Mouse (Mus musculus) liver, embryonic 14.5 days (tissue): ENCODE measurements around the gene Shd. TPM values are rescaled to one million over a fixed set of nuclear protein-coding genes. Genes with fewer than 3 reads are reported as not detected.

Source experiments
- ATAC-seq: fragments of 200-750 bp; cut with Nextera tagmentation; 2 replicates; pipeline ENCODE4 v1.8.0; 2017; ENCODE audit warnings: moderate number of reproducible peaks, mild to moderate bottlenecking, moderate library complexity; ENCODE audit not compliant: insufficient read depth
- DNase-seq, 3 experiments: peaks; one replicate each; pipeline ENCODE4 v3.0.0-alpha.2; 2012 to 2013; ENCODE audit warnings: low read depth in 3 of 3, low spot score in 3 of 3
- H3K27ac ChIP-seq: fragments of 300-500 bp; sonication (generic); 2 replicates; pipeline ENCODE4 v1.5.1; 2014; ENCODE audit warnings: moderate library complexity, mild to moderate bottlenecking, control low read depth, inconsistent platforms
- H3K27me3 ChIP-seq: fragments of 300-500 bp; sonication (generic); 2 replicates; pipeline ENCODE4 v1.6.1; 2014; ENCODE audit warnings: mild to moderate bottlenecking, low read length, moderate library complexity; ENCODE audit not compliant: control insufficient read depth, insufficient read depth
- H3K36me3 ChIP-seq: fragments of 300-500 bp; sonication (generic); replicated peaks from 2 replicates; pipeline ENCODE4 v1.6.1; 2014; ENCODE audit warnings: low read depth; ENCODE audit not compliant: control insufficient read depth, insufficient read depth
- H3K4me1 ChIP-seq, 2 experiments: fragments of 200-500 bp in 1 of 2; fragments of 300-500 bp in 1 of 2; sonication (generic) in 1 of 2; replicated peaks; 2 replicates each; pipeline ENCODE4 v1.6.1; 2012 to 2014; ENCODE audit warnings: antibody characterized with exemption in 1 of 2, inconsistent platforms in 1 of 2, low read length in 1 of 2; ENCODE audit not compliant: control insufficient read depth in 2 of 2, insufficient read depth in 2 of 2
- H3K4me2 ChIP-seq: fragments of 300-500 bp; sonication (generic); 2 replicates; pipeline ENCODE4 v1.6.1; 2014; ENCODE audit warnings: low read depth, mild to moderate bottlenecking, control low read depth, moderate library complexity
- H3K4me3 ChIP-seq, 2 experiments: fragments of 200-500 bp in 1 of 2; fragments of 300-500 bp in 1 of 2; sonication (generic) in 1 of 2; 2 replicates each; pipeline ENCODE4 v1.5.1; 2012 to 2014; ENCODE audit warnings: low read depth in 2 of 2, low read length in 2 of 2, mild to moderate bottlenecking in 2 of 2, control low read depth in 1 of 2, inconsistent platforms in 1 of 2, moderate library complexity in 1 of 2; ENCODE audit not compliant: insufficient read depth in 1 of 2
- H3K9ac ChIP-seq: fragments of 300-500 bp; sonication (generic); replicated peaks from 2 replicates; pipeline ENCODE4 v1.6.1; 2014; ENCODE audit warnings: mild to moderate bottlenecking, control low read depth, moderate library complexity
- H3K9me3 ChIP-seq: fragments of 300-500 bp; sonication (generic); 2 replicates; pipeline ENCODE4 v1.6.1; 2016; ENCODE audit warnings: low read length, mixed read lengths; ENCODE audit not compliant: control insufficient read depth
- CTCF ChIP-seq: IDR thresholded peaks from 2 replicates; pipeline ENCODE4 v1.5.1; 2016; ENCODE audit warnings: antibody characterized with exemption, low read depth, control low read depth
- EP300 ChIP-seq: IDR thresholded peaks from 2 replicates; pipeline ENCODE4 v1.6.1; 2016; ENCODE audit warnings: antibody characterized with exemption, low read depth
- WGBS: fragments of 180-500 bp; shearing (Covaris S2); extraction: QIAGEN DNeasy Blood & Tissue Kit; methylation state at CpG from one replicate; pipeline ENCODE4 v1.1.7; 2014; ENCODE audit not compliant: insufficient replicate concordance; 5-methylcytosine and 5-hydroxymethylcytosine counted together
- polyA plus RNA-seq, 2 experiments: library from polyadenylated mRNA; depleted of rRNA in 1 of 2; stranded (reverse) in 1 of 2; unstranded in 1 of 2; fragments of >200 nt; fragmentation: Nextera tagmentation in 1 of 2; extraction: Ambion mirVana in 1 of 2; gene quantifications; 2 replicates each; pipeline versions ENCODE4 v1.2.1 to v1.2.3; 2012 to 2014

The Shd gene
- polyA plus RNA-seq, 2 experiments: 0.31 TPM; not detected in 1

DNA sequence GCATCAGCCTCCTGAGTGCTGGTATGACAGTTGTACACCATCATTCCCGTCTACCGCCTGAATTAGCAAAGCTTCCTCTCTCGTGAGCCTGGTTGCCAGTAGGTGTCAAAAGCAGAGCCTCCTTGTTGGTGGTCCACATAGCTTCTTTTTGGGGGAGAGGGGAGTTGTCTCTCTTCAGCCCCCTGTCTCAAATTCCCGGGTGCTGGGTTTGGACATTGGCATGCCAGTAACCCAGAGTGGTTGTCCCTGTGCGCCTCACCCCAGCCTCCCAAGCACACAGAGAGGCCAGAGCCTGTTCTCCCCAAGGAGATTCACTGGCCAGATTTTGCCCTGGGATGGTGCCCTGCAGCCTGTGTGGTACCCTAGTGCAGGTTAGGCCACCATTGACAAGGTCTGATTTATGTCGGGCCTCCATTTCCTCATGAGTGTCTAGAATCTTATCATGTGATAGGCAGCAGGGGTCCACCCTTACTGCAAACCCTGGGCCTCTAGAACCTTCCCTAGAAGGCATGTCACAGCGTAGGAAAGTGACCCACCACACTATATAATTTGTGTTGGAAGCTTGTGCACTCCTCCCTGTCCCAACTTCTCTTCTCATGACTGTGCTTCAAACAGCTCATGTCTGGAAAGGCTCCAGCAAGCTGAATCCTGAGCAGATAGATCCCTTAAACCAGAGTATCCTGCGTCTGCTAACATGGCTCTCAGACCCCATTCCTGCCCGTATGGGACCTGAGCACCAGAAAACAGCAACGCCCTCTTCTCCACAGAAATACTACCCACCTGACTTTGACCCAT lies 10.1 kb upstream of the Shd start:
- H3K27ac ChIP-seq: peak overlapping the region; percentile 69
- ATAC-seq (no peak), DNase-seq (no peak)
- no peaks in the 10 kb centered on the region for H3K27me3 ChIP-seq
- no peaks in the 10 kb centered on the region; the same call in none of the 2 replicates for H3K36me3 ChIP-seq
- no peaks in the 10 kb centered on the region for H3K9me3 ChIP-seq
- H3K4me1 ChIP-seq: peaks cover 6 to 20% of the 10 kb centered on the region in 2 experiments
- 58% methylated on average over 10 of the region's 10 CpGs for WGBS
- TF ChIP-seq CTCF (no peak), EP300 (no peak)
- peak overlapping the region; percentile 73 for H3K4me2 ChIP-seq
- peak overlapping the region; percentile 48 for H3K9ac ChIP-seq
- peak overlapping the region; percentile 56 to 78 for H3K4me3 ChIP-seq

- no peak for ATAC-seq
- Histone ChIP-seq H3K4me3 (no peak overlapping the region), H3K9ac (no peak overlapping the region), H3K36me3 (no peaks in the 10 kb centered on the region; the same call in none of the 2 replicates), H3K4me1 (peaks cover 6 to 20% of the 10 kb centered on the region in 2 experiments), H3K27me3 (no peaks in the 10 kb centered on the region), H3K4me2 (no peak overlapping the region), H3K27ac (no peak overlapping the region), H3K9me3 (no peaks in the 10 kb centered on the region)
- DNase-seq: no peak
- TF ChIP-seq CTCF (no peak), EP300 (no peak)
These were observed 9.5 kb upstream of the Shd start for GRCm38 (mm10) chr17:55960791-55961190.

GRCm38 (mm10) chr17:55961631-55962030 lies 8.6 kb upstream of the Shd start:
- WGBS: 84% methylated on average over 7 of the region's 7 CpGs
- no peak for ATAC-seq
- TF ChIP-seq CTCF: no peak
- TF ChIP-seq EP300: no peak
- no peak for DNase-seq
- H3K4me2 ChIP-seq: no peak overlapping the region
- H3K27ac ChIP-seq: no peak overlapping the region
- H3K36me3 ChIP-seq: peaks cover 2% of the 10 kb centered on the region
- no peaks in the 10 kb centered on the region for H3K27me3 ChIP-seq
- peaks cover 6 to 15% of the 10 kb centered on the region in 2 experiments for H3K4me1 ChIP-seq
- no peak overlapping the region for H3K4me3 ChIP-seq
- no peak overlapping the region for H3K9ac ChIP-seq
- H3K9me3 ChIP-seq: no peaks in the 10 kb centered on the region

DNA sequence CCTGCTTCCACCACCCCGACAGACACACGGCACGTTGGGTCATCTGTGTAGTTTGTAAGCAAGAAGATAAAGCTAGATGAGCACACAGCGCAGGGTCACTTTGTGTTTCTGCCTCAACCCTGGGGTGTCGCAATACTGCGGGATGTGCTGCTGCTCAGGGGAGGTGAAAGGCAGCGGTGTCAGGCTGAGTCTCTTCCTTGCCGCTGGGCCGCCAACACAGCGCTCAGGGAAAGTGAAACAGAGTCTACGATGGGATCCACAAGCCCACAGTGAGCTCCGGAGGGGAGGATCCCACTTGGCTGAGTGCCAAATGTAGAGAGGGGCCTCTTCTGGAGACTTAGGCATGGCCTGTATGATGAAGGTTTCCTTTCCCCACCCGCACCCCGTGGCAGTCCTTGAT lies 7.1 kb upstream of the Shd start:
- H3K27ac ChIP-seq: no peak overlapping the region
- ATAC-seq: no peak
- H3K27me3 ChIP-seq: no peaks in the 10 kb centered on the region
- no peak overlapping the region for H3K4me3 ChIP-seq
- 74% methylated on average over 14 of the region's 14 CpGs for WGBS
- peak overlapping the region; percentile 15; the same call in 1 of the 2 replicates for H3K4me2 ChIP-seq
- H3K9me3 ChIP-seq: no peaks in the 10 kb centered on the region
- peaks cover 3% of the 10 kb centered on the region for H3K36me3 ChIP-seq
- TF ChIP-seq EP300: no peak
- TF ChIP-seq CTCF: no peak
- H3K9ac ChIP-seq: no peak overlapping the region
- peaks cover 6 to 14% of the 10 kb centered on the region in 2 experiments for H3K4me1 ChIP-seq
- no peak for DNase-seq

GRCm38 (mm10) chr17:55964496-55964895 lies 5.8 kb upstream of the Shd start:
- no peak overlapping the region for H3K9ac ChIP-seq
- no peak overlapping the region for H3K4me2 ChIP-seq
- H3K9me3 ChIP-seq: no peaks in the 10 kb centered on the region
- no peak overlapping the region for H3K4me3 ChIP-seq
- H3K4me1 ChIP-seq: peaks cover 6 to 9% of the 10 kb centered on the region in 2 experiments
- H3K36me3 ChIP-seq: peaks cover 3% of the 10 kb centered on the region
- no peak overlapping the region for H3K27ac ChIP-seq
- H3K27me3 ChIP-seq: peaks cover under 1% of the 10 kb centered on the region
- ATAC-seq (no peak), DNase-seq (no peak)
- no peak for TF ChIP-seq EP300
- no peak for TF ChIP-seq CTCF
- WGBS: 91% methylated on average over 10 of the region's 10 CpGs
